Mouse (Mus musculus) kidney, postnatal 36 days (tissue): ENCODE measurements around the gene Mxd4.
A peak's percentile ranks its signal among the peaks of the same experiment; 100 is the strongest.

Experiments
- DNase-seq, 2 experiments: peaks; one replicate each; pipeline ENCODE4 v3.0.0; 2021 to 2022; ENCODE audit warnings: mixed read lengths in 2 of 2

The Mxd4 gene

DNA sequence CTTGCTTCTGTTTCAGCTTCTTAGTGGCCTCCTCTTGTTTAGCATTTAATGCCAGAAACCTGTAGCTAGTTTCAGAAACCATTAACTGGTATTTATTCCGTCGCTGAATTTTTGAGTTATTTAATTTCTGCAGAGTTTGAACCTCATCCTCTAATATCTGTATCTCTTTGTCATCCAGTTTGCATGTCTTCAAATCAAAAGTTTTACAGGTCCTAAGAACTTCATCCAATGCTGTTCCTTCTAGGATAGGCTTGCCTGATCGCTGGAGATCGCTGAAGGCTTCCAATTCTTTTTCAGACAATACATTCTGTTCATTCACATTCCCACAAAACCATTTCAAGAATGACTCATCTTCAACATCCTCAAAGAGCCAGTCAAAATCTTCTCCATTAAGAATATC lies 19.7 kb downstream of the Mxd4 start:
- DNase-seq, result no peak

- DNase-seq, result no peak
Measured at GRCm38 (mm10) chr5:34165793-34166192, 21.7 kb downstream of the Mxd4 start.

DNA sequence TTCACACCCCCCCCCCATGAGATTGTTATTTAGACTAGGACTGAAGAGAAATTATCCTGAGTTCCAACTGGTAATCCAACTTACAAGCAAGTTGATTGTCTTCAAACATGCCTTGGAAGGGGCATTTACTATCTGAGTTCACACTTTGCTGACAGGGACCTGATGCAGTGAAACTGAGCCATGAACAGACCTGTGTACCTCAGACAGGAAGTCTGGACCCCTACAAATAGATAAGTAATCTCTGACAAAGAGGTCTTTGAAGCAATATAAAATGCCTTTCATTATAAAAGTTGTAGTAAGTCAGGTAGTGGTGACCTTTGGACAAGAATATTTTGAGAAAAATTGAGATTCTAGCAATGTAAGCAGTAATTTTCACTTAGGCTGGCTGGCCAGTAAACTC lies 39.0 kb downstream of the Mxd4 start:
- DNase-seq, result no peak

DNA sequence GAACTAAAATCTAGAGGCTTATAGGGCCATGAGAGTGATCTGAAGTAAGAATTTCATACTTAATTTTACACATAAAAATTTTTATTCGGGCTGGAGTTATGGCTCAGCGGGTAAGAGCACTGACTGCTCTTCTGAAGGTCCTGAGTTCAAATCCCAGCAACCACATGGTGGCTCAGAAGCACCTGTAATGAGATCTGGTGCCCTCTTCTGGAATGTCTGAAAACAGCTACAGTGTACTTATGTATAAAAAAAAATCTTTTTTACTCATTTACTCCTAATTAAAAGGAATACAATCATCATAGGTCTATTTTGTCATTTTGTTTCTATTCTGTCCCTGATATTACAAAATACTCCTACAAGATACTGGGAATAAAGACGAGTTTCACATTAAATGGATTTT lies 40.0 kb downstream of the Mxd4 start:
- peak in 1 of 2 experiments; percentile 6 for DNase-seq

DNA sequence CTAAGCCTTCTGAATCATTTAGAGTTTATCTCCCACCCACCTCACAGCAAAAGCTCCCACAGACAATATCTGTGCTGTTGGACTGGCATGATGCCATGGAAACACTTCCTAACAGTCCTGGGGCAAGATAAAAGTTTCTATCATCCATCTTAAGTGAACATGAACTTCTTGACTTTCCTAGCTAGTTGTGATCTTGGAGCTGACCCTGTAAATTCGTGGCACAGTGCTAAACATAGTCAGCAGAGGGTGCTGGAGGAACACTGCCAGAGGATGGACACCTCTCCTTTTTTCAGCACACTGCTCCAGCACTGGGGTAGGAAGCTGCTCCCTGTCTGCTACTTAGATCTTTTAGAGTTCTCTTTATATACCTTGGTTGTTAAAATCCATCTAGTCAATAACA lies 47.8 kb downstream of the Mxd4 start:
- DNase-seq, result peak; percentile 46 to 62

DNA sequence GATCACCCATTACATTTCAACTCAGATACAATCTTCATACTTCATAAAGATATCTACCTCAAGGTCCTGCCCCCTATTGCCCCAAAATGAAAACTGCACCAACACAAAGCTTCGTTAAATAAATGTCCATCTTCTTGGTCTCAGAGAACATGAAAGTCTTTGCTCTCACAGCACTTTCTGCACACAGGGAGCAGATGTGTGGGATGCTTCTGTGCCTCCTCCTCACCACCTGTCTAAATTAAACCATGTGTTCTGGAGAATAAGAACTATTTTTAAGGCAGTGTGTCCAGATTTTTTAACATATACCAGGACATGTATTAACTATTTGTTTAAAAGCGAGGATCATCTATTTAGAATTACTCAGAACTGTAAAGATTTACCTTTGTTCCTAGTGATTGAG lies 54.8 kb downstream of the Mxd4 start:
- DNase-seq, result no peak

DNA sequence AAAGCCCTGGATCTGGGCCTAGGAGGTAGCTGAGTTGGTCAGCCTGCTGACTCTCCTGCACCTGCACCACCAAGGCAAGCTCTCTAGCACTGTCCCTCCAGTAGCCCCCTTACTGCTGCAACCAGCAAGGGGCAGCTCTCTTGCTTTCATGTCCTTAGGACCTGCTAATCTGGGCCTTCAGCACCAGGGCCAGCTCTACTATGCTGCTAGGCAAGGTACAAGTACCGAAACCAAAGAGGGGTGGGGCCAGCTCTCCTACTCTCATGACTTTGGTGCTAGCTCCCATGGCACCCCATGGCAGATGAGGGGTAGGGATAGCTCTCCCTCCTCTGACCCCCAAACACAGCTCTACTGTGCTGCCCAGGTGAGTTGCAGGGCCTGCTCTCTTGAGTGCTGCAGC lies 63.4 kb downstream of the Mxd4 start:
- DNase-seq, result peak in 1 of 2 experiments; percentile 8
